Mouse (Mus musculus) cerebellum, postnatal 10 days (tissue): Measurements from ENCODE around the gene C1qc.

ENCODE experiments used
- DNase-seq, 2 experiments: peaks; one replicate each; pipeline ENCODE4 v3.0.0; 2021; ENCODE audit warnings: mixed read lengths in 2 of 2

The C1qc gene

GRCm38 (mm10) chr4:136892811-136893210 lies at the start of gene C1qc:
C1qc (minus strand) TSS chr4:136893065.
- no peak for DNase-seq

- DNase-seq = no peak
Measured at GRCm38 (mm10) chr4:136937935-136938334, 45.1 kb upstream of the C1qc start.

- DNase-seq = peak; percentile 70 to 78
Measured at GRCm38 (mm10) chr4:136937344-136937743, 44.5 kb upstream of the C1qc start.

- no peak for DNase-seq
Measured at GRCm38 (mm10) chr4:136934746-136935613, 42.1 kb upstream of the C1qc start.

GRCm38 (mm10) chr4:136930474-136930873 lies 37.6 kb upstream of the C1qc start:
- no peak for DNase-seq

- peak; percentile 66 to 77 for DNase-seq
Measured at GRCm38 (mm10) chr4:136928928-136929327, 36.1 kb upstream of the C1qc start.

GRCm38 (mm10) chr4:136925804-136926203 lies 32.9 kb upstream of the C1qc start:
- DNase-seq = no peak

GRCm38 (mm10) chr4:136924529-136924928 lies 31.7 kb upstream of the C1qc start:
- DNase-seq = no peak

GRCm38 (mm10) chr4:136919526-136919925 lies 26.7 kb upstream of the C1qc start:
- no peak for DNase-seq

- peak in 1 of 2 experiments; percentile 73 for DNase-seq
Measured at GRCm38 (mm10) chr4:136918834-136919233, 26.0 kb upstream of the C1qc start.

GRCm38 (mm10) chr4:136917165-136917524 lies 24.3 kb upstream of the C1qc start:
- DNase-seq = peak; percentile 63 to 74

- DNase-seq = peak; percentile 88 to 90
Measured at GRCm38 (mm10) chr4:136916359-136917164, 23.7 kb upstream of the C1qc start.

- DNase-seq = peak in 1 of 2 experiments; percentile 56
Measured at GRCm38 (mm10) chr4:136912841-136913240, 20.0 kb upstream of the C1qc start.

GRCm38 (mm10) chr4:136911804-136912203 lies 18.9 kb upstream of the C1qc start:
- no peak for DNase-seq

GRCm38 (mm10) chr4:136911211-136911646 lies 18.4 kb upstream of the C1qc start:
- DNase-seq = no peak

- DNase-seq = no peak
Measured at GRCm38 (mm10) chr4:136907809-136908208, 14.9 kb upstream of the C1qc start.

- DNase-seq = peak; percentile 69 to 74
Measured at GRCm38 (mm10) chr4:136907033-136907432, 14.2 kb upstream of the C1qc start.

GRCm38 (mm10) chr4:136904767-136905539 lies 12.1 kb upstream of the C1qc start:
- DNase-seq = peak; percentile 49 to 57

- no peak for DNase-seq
Measured at GRCm38 (mm10) chr4:136899154-136899553, 6.3 kb upstream of the C1qc start.

GRCm38 (mm10) chr4:136898637-136899036 lies 5.8 kb upstream of the C1qc start, which contains the start of gene C1qa:
C1qa (minus strand) TSS chr4:136898803.
- no peak for DNase-seq

GRCm38 (mm10) chr4:136898084-136898598 lies 5.3 kb upstream of the C1qc start:
- DNase-seq = no peak

GRCm38 (mm10) chr4:136896461-136896860 lies 3.6 kb upstream of the C1qc start:
- no peak for DNase-seq

- DNase-seq = no peak
Measured at GRCm38 (mm10) chr4:136895861-136896260, 3.0 kb upstream of the C1qc start.
